7 mouse cellular contexts compared by ENCODE assay signal in the genomic region with DNA sequence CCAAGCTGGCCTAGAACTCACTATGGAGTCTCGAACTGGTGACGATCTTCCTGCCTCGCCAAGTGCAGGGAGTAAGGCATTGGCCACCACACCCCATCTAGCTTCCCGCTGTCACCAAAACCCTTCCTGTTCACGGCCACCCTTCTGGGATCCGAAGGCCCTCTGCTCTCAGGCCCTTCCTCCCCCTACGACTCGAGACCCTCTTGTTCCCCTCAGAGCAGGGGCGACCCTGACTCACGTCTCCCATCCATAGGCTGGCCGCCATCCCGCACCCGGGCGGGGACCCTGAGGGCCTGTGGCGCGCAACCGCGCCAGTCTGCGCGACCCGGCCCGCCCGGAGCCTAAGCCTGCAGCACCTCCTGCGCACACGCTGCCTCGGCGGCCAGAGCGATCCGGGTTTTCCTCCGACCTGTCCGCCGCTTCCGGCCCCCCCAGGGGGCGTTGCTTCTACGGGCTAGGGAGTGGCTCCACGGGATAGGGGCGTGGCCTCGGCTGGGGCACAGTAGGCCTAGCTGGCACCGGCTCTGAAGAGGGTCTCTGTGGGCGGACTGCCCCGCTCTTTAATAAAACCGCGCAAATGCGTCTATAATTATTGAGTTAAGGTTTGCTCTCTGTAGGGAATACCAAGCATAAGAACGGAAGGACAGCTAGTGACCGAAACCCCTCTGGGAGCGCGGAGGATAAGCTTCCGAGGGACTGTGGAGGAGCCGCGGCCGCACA. TPM values are rescaled to one million over a fixed set of nuclear protein-coding genes. Genes with fewer than 3 reads are reported as not detected.
DNase-seq lines count a peak whose midpoint lies in the region; ATAC-seq lines count a peak whose summit lies in the region.

A gene (minus strand): TSS at position 424 of the 720 bp plus-strand sequence.

- peak within 1 kb of the TSS; percentile 87 for H3K27ac ChIP-seq in intestine, embryonic 14.5 days (ENCODE audit: low read depth)
- peak within 1 kb of the TSS; percentile 71 for H3K27ac ChIP-seq in midbrain, embryonic 11.5 days (ENCODE audit: low read depth, low read length)

- peaks cover 10% of the 10 kb centered on the region for H3K4me1 ChIP-seq in intestine, embryonic 14.5 days (replicated peaks; ENCODE audit: control insufficient read depth, insufficient read depth, low read length)
- peaks cover 7% of the 10 kb centered on the region for H3K4me1 ChIP-seq in midbrain, embryonic 11.5 days (ENCODE audit: control insufficient read depth, insufficient read depth, low read length)

- WGBS in intestine, embryonic 14.5 days = 0% methylated on average over 52 of the region's 52 CpGs
- under 1% methylated on average over 52 of the region's 52 CpGs for WGBS in midbrain, embryonic 11.5 days

- peak within 1 kb of the TSS; percentile 85 for H3K4me3 ChIP-seq in intestine, embryonic 14.5 days (ENCODE audit: low read depth, low read length)
- peak within 1 kb of the TSS; percentile 76 for H3K4me3 ChIP-seq in midbrain, embryonic 11.5 days (ENCODE audit: low read depth, low read length)

- intact Hi-C loops in left cerebral cortex, postnatal 36 days (cut with DNase I) = no loop called here

- DNase-seq in adrenal gland, adult 18-20 months (ENCODE audit: low spot score in 2 of 2) = peak; percentile 83 to 87
- DNase-seq in embryo, embryonic 10.5 days (ENCODE audit: low spot score) = peak; percentile 96
- peak; percentile 88 for DNase-seq in gastrocnemius, postnatal 25 days
- peak; percentile 97 for DNase-seq in intestine, embryonic 14.5 days (ENCODE audit: low spot score)
- peak; percentile 78 to 85 for DNase-seq in left cerebral cortex, postnatal 36 days (ENCODE audit: low spot score in 2 of 2)
- peak; percentile 99 for DNase-seq in midbrain, embryonic 11.5 days (ENCODE audit: low spot score, missing footprints)
- DNase-seq in skeletal muscle tissue, adult 2 months (ENCODE audit: low read depth, low spot score) = peak; percentile 86

- peak; percentile 97 for ATAC-seq in intestine, embryonic 14.5 days (replicated peaks; ENCODE audit: low FRiP score, low TSS enrichment, low read depth)
- ATAC-seq in midbrain, embryonic 11.5 days (ENCODE audit: low FRiP score) = peak; percentile 98

- H3K4me2 ChIP-seq in intestine, embryonic 14.5 days (ENCODE audit: low read length) = peak within 1 kb of the TSS; percentile 79
- H3K4me2 ChIP-seq in midbrain, embryonic 11.5 days = peak within 1 kb of the TSS; percentile 68

- peak within 1 kb of the TSS; percentile 84 for H3K9ac ChIP-seq in intestine, embryonic 14.5 days (ENCODE audit: low read length)
- peak within 1 kb of the TSS; percentile 89 for H3K9ac ChIP-seq in midbrain, embryonic 11.5 days (ENCODE audit: low read length)

- H3K9me3 ChIP-seq in intestine, embryonic 14.5 days (ENCODE audit: control insufficient read depth, low read length) = no peaks in the 10 kb centered on the region
- H3K9me3 ChIP-seq in midbrain, embryonic 11.5 days (ENCODE audit: control insufficient read depth, low read length) = no peaks in the 10 kb centered on the region

- peaks cover 43% of the 10 kb centered on the region for H3K36me3 ChIP-seq in intestine, embryonic 14.5 days (ENCODE audit: control insufficient read depth, insufficient read depth, low read length)
- H3K36me3 ChIP-seq in midbrain, embryonic 11.5 days (ENCODE audit: control insufficient read depth, insufficient read depth, low read length) = peaks cover 15% of the 10 kb centered on the region

- no peaks in the 10 kb centered on the region for H3K27me3 ChIP-seq in intestine, embryonic 14.5 days (replicated peaks; ENCODE audit: control insufficient read depth, insufficient read depth, low read length)
- no peaks in the 10 kb centered on the region for H3K27me3 ChIP-seq in midbrain, embryonic 11.5 days (ENCODE audit: control insufficient read depth, insufficient read depth, low read length)

RNA-seq across cellular contexts. Expression of the gene that starts here (rescaled TPM):
- total RNA-seq in adrenal gland, adult 18-20 months (2021) = 10 to 100 TPM; 27.1 to 32.9 TPM
- 10 to 100 TPM in 1 of 2 experiments, 1 to 10 TPM in 1; 9.9 to 10.4 TPM for total RNA-seq in gastrocnemius, postnatal 25 days (2021)
- polyA plus RNA-seq in intestine, embryonic 14.5 days (2014; fragmentation: Nextera tagmentation; extraction: Ambion mirVana) = 72.8 and 75.4 TPM in 2 replicates
- 10 to 100 TPM; 21.5 to 24.8 TPM for total RNA-seq in left cerebral cortex, postnatal 36 days (2021)
- polyA plus RNA-seq in midbrain, embryonic 11.5 days (2014; fragmentation: Nextera tagmentation; extraction: Ambion mirVana) = 78.0 and 83.3 TPM in 2 replicates

Comparison
In these comparisons a context has a peak if more than half of its experiments do, and no peak if none do; other contexts are left out.
1. Peak in every context shown above with its lines: DNase-seq, ATAC-seq, H3K4me3 ChIP-seq and H3K27ac ChIP-seq.